ENCODE assay signal across 14 mouse cellular contexts in the genomic region with DNA sequence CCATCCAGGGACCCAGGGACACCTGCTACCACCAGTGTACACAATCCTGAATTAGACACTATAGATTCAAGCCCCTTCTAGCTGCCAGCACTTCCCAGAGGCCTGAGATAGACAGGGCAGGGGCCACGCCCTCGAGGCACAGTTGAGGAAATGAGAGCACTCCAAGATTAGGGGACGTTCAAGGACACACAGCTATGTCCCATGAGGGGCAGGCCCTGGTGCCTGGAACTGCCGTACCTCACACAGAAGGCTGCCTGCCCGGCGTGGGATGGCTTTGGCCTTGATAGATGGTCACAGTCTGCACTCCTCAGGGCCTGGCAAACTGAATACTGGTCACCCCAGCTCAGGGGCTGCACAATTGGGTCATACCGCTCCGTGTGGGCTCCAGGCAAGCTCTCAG. TPM values are rescaled to one million over a fixed set of nuclear protein-coding genes. Genes with fewer than 3 reads are reported as not detected.
A peak's percentile ranks its signal among the peaks of the same experiment; 100 is the strongest.
DNase-seq lines count a peak whose midpoint lies in the region; ATAC-seq and TF ChIP-seq lines count a peak whose summit lies in the region.
"Had no signal": no experiment of that assay in that cellular context is flagged by ENCODE, and none has a peak within 500 bp of the region (broad histone marks: within the 10 kb centered on the region; RNA-seq: fewer than 3 reads in every experiment).

No protein-coding gene starts in this region.

- TF ChIP-seq CTCF in cerebellum, adult 2 months (IDR thresholded peaks at IDR 0.05; ENCODE audit: borderline replicate concordance, insufficient read depth, low read depth, low read length) = no peak

- H3K27ac ChIP-seq in neural tube, embryonic 14.5 days (ENCODE audit: low read depth, low read length) = no peak overlapping the region
- H3K27ac ChIP-seq in intestine, embryonic 15.5 days = no peak overlapping the region
- H3K27ac ChIP-seq in cerebellum, adult 2 months (ENCODE audit: insufficient read depth, low read length) = no peak overlapping the region
- H3K27ac ChIP-seq: macrophage had no signal

- H3K9me3 ChIP-seq in neural tube, embryonic 14.5 days (ENCODE audit: control insufficient read depth, low read length) = no peaks in the 10 kb centered on the region
- no peaks in the 10 kb centered on the region for H3K9me3 ChIP-seq in intestine, embryonic 15.5 days

- no peak overlapping the region for H3K4me3 ChIP-seq in neural tube, embryonic 14.5 days (ENCODE audit: low read depth, low read length)
- H3K4me3 ChIP-seq in intestine, embryonic 15.5 days (replicated peaks) = no peak overlapping the region
- no peak overlapping the region for H3K4me3 ChIP-seq in cerebellum, adult 2 months (replicated peaks; ENCODE audit: insufficient read depth, low read depth, low read length)

- 76% methylated on average over 8 of the region's 8 CpGs for WGBS in neural tube, embryonic 14.5 days
- WGBS in intestine, embryonic 15.5 days = 55% methylated on average over 8 of the region's 8 CpGs
- WGBS in cerebellum, adult 2 months = 59% methylated on average over 8 of the region's 8 CpGs

- no peak overlapping the region for H3K4me2 ChIP-seq in neural tube, embryonic 14.5 days (ENCODE audit: low read depth, low read length)
- no peak overlapping the region for H3K4me2 ChIP-seq in intestine, embryonic 15.5 days (replicated peaks)

- DNase-seq in heart, adult 11 months = peak; percentile 94
- DNase-seq in heart, adult 8-10 months (ENCODE audit: low spot score) = no peak
- no peak for DNase-seq in neural tube, embryonic 10.5 days (ENCODE audit: extremely low spot score, low spot score)
- peak; percentile 70 for DNase-seq in testis, postnatal 10 days (ENCODE audit: low spot score)
- DNase-seq in thymus, postnatal 4 days = no peak
- DNase-seq in cerebellum, adult 2 months = no peak
- DNase-seq: cerebellum, postnatal 36 days; gastrocnemius, postnatal 14 days; kidney, adult 9 months had no signal

- TF ChIP-seq POLR2A in cerebellum, adult 2 months (IDR thresholded peaks at IDR 0.05; ENCODE audit: borderline replicate concordance, insufficient read depth, low read length) = no peak

- 0 out of 2 replicates have a peak, but pooled peaks have one; percentile 7 for ATAC-seq in neural tube, embryonic 14.5 days (ENCODE audit: low read depth)
- peak; percentile 61 for ATAC-seq in intestine, embryonic 15.5 days

- H3K4me1 ChIP-seq in neural tube, embryonic 14.5 days (ENCODE audit: control insufficient read depth, insufficient read depth, low read length) = peaks cover 5% of the 10 kb centered on the region; the same call in 1 of the 2 replicates
- peaks cover 22% of the 10 kb centered on the region for H3K4me1 ChIP-seq in intestine, embryonic 15.5 days (replicated peaks)
- H3K4me1 ChIP-seq in cerebellum, adult 2 months (ENCODE audit: control insufficient read depth, insufficient read depth, low read length) = peaks cover 8% of the 10 kb centered on the region

- no peaks in the 10 kb centered on the region for H3K27me3 ChIP-seq in neural tube, embryonic 14.5 days (ENCODE audit: control insufficient read depth, insufficient read depth, low read length)
- H3K27me3 ChIP-seq in intestine, embryonic 15.5 days (replicated peaks) = no peaks in the 10 kb centered on the region
- H3K27me3 ChIP-seq in cerebellum, adult 2 months (ENCODE audit: control insufficient read depth, insufficient read depth, low read length) = no peaks in the 10 kb centered on the region

- no peaks in the 10 kb centered on the region for H3K36me3 ChIP-seq in neural tube, embryonic 14.5 days (ENCODE audit: control insufficient read depth, insufficient read depth, low read length)
- no peaks in the 10 kb centered on the region for H3K36me3 ChIP-seq in intestine, embryonic 15.5 days

- H3K9ac ChIP-seq in neural tube, embryonic 14.5 days (replicated peaks; ENCODE audit: low read depth, low read length) = no peak overlapping the region
- H3K9ac ChIP-seq in intestine, embryonic 15.5 days = no peak overlapping the region

RNA-seq across cellular contexts. Expression of gene Nol4l, which starts 19.7 kb away (rescaled TPM):
- 1 to 10 TPM; 2.2 to 3.6 (median 3.0) TPM for total RNA-seq in heart, adult 8-10 months (2022)
- polyA plus RNA-seq in neural tube, embryonic 14.5 days (2014; fragmentation: Nextera tagmentation; extraction: Ambion mirVana) = 44.4 and 47.9 TPM in 2 replicates
- polyA plus RNA-seq in intestine, embryonic 15.5 days (2015; fragmentation: Nextera tagmentation; extraction: Ambion mirVana) = 25.6 and 27.1 TPM in 2 replicates
- 23.1 and 24.3 TPM in 2 replicates for polyA plus RNA-seq in cerebellum, adult 2 months (2012; rRNA removed)

RNA-seq across cellular contexts. Expression of gene 4930404H24Rik, which starts 56.9 kb away (rescaled TPM):
- total RNA-seq in heart, adult 8-10 months (2022) = not detected
- polyA plus RNA-seq in neural tube, embryonic 14.5 days (2014; fragmentation: Nextera tagmentation; extraction: Ambion mirVana) = not detected in 2 replicates
- not detected in 2 replicates for polyA plus RNA-seq in intestine, embryonic 15.5 days (2015; fragmentation: Nextera tagmentation; extraction: Ambion mirVana)
- polyA plus RNA-seq in cerebellum, adult 2 months (2012; rRNA removed) = not detected in 2 replicates
- total RNA-seq: gastrocnemius, postnatal 14 days; left cerebral cortex, postnatal 10 days had no signal
- polyA plus RNA-seq: C2C12, macrophage had no signal

Comparison
In these comparisons a context has a peak if more than half of its experiments do, and no peak if none do; other contexts are left out.
1. DNase-seq: peak in heart, adult 11 months (single experiment) and testis, postnatal 10 days (single experiment); none in heart, adult 8-10 months (single experiment), neural tube, embryonic 10.5 days (single experiment), thymus, postnatal 4 days (single experiment) and cerebellum, adult 2 months (0 of 2).